Mouse (Mus musculus) midbrain, embryonic 15.5 days (tissue): ENCODE results near the gene Nr1h2. TPM values are rescaled to one million over a fixed set of nuclear protein-coding genes. Genes with fewer than 3 reads are reported as not detected.

ENCODE experiments used
- ATAC-seq: fragments of 200-750 bp; cut with Nextera tagmentation; replicated peaks from 2 replicates; pipeline ENCODE4 v1.8.0; 2017; ENCODE audit warnings: moderate TSS enrichment
- H3K27ac ChIP-seq: fragments of 300-500 bp; sonication (generic); 2 replicates; pipeline ENCODE4 v1.5.1; 2015; ENCODE audit warnings: mild to moderate bottlenecking, inconsistent platforms
- H3K27me3 ChIP-seq: fragments of 300-500 bp; sonication (generic); replicated peaks from 2 replicates; pipeline ENCODE4 v1.6.1; 2015; ENCODE audit warnings: inconsistent platforms
- H3K36me3 ChIP-seq: fragments of 300-500 bp; sonication (generic); replicated peaks from 2 replicates; pipeline ENCODE4 v1.6.1; 2015; ENCODE audit warnings: inconsistent platforms
- H3K4me1 ChIP-seq: fragments of 300-500 bp; sonication (generic); 2 replicates; pipeline ENCODE4 v1.6.1; 2015; ENCODE audit warnings: inconsistent platforms
- H3K4me2 ChIP-seq: fragments of 300-500 bp; sonication (generic); 2 replicates; pipeline ENCODE4 v1.6.1; 2015; ENCODE audit warnings: inconsistent platforms, mild to moderate bottlenecking, moderate library complexity
- H3K4me3 ChIP-seq: fragments of 300-500 bp; sonication (generic); 2 replicates; pipeline ENCODE4 v1.5.1; 2015; ENCODE audit warnings: mild to moderate bottlenecking, inconsistent platforms
- H3K9ac ChIP-seq: fragments of 300-500 bp; sonication (generic); 2 replicates; pipeline ENCODE4 v1.6.1; 2015; ENCODE audit warnings: mild to moderate bottlenecking, inconsistent platforms
- H3K9me3 ChIP-seq: fragments of 300-500 bp; sonication (generic); 2 replicates; pipeline ENCODE4 v1.6.1; 2016; ENCODE audit warnings: inconsistent platforms
- WGBS: fragments of 180-500 bp; shearing (Covaris S2); methylation state at CpG from one replicate; pipeline ENCODE4 v1.1.7; 2015; ENCODE audit warnings: mixed read lengths; 5-methylcytosine and 5-hydroxymethylcytosine counted together
- polyA plus RNA-seq: library from polyadenylated mRNA; unstranded; fragments of >200 nt; fragmentation: Nextera tagmentation; extraction: Ambion mirVana; gene quantifications from 2 replicates; pipeline ENCODE4 v1.2.1, GENCODE M21; 2015

The Nr1h2 gene
- 61.1 and 66.6 TPM in 2 replicates for polyA plus RNA-seq

- no peaks in the 10 kb centered on the region for H3K27me3 ChIP-seq
- H3K9me3 ChIP-seq: no peaks in the 10 kb centered on the region
- WGBS: under 1% methylated on average over 22 of the region's 22 CpGs
These were observed at the start of gene Nr1h2 for GRCm38 (mm10) chr7:44553826-44554225. TSS of gene Nr1h2 (minus strand) at chr7:44553951.

GRCm38 (mm10) chr7:44603186-44603855 is 49.6 kb upstream of the Nr1h2 start:
- no peak overlapping the region for H3K27ac ChIP-seq
- H3K27me3 ChIP-seq: peaks cover 32% of the 10 kb centered on the region
- H3K4me2 ChIP-seq: 0 out of 2 replicates have a peak overlapping the region, but pooled peaks have one; percentile 51
- H3K4me3 ChIP-seq: no peak overlapping the region
- H3K9me3 ChIP-seq: no peaks in the 10 kb centered on the region
- no peak overlapping the region for H3K9ac ChIP-seq
- peaks cover 23% of the 10 kb centered on the region for H3K4me1 ChIP-seq
- no peak for ATAC-seq
- 3% methylated on average over 20 of the region's 20 CpGs for WGBS
- no peaks in the 10 kb centered on the region for H3K36me3 ChIP-seq

More at GRCm38 (mm10) chr7:44553826-44554225, at the start of gene Nr1h2:
- H3K36me3 ChIP-seq: peaks cover 11% of the 10 kb centered on the region; the same call in 1 of the 2 replicates
- H3K27ac ChIP-seq: peak within 1 kb of the TSS; percentile 85
- peak within 1 kb of the TSS; percentile 84 for H3K4me3 ChIP-seq
- H3K4me2 ChIP-seq: peak within 1 kb of the TSS; percentile 88
- H3K4me1 ChIP-seq: peaks cover 12% of the 10 kb centered on the region
- ATAC-seq: peak; percentile 84
- H3K9ac ChIP-seq: peak within 1 kb of the TSS; percentile 34; the same call in 1 of the 2 replicates

- Histone ChIP-seq H3K4me2 (no peak overlapping the region), H3K9ac (no peak overlapping the region), H3K9me3 (no peaks in the 10 kb centered on the region), H3K27ac (no peak overlapping the region), H3K4me1 (peaks cover 23% of the 10 kb centered on the region), H3K27me3 (peaks cover 32% of the 10 kb centered on the region), H3K4me3 (no peak overlapping the region), H3K36me3 (no peaks in the 10 kb centered on the region)
- ATAC-seq: no peak
- 11% methylated on average over 11 of the region's 11 CpGs for whole genome bisulfite sequencing
These were observed 48.7 kb upstream of the Nr1h2 start for GRCm38 (mm10) chr7:44602443-44602842.

GRCm38 (mm10) chr7:44601646-44602045 is 47.9 kb upstream of the Nr1h2 start:
- Histone ChIP-seq H3K27ac (no peak overlapping the region), H3K36me3 (no peaks in the 10 kb centered on the region), H3K27me3 (peaks cover 31% of the 10 kb centered on the region), H3K9me3 (no peaks in the 10 kb centered on the region), H3K4me1 (peaks cover 23% of the 10 kb centered on the region), H3K4me2 (no peak overlapping the region), H3K4me3 (no peak overlapping the region), H3K9ac (no peak overlapping the region)
- ATAC-seq: no peak
- WGBS: 14% methylated on average over 19 of the region's 19 CpGs

- ATAC-seq: no peak
- H3K27me3 ChIP-seq: peaks cover 22% of the 10 kb centered on the region
- WGBS: 83% methylated on average over 10 of the region's 10 CpGs
These were observed 47.0 kb upstream of the Nr1h2 start for GRCm38 (mm10) chr7:44600691-44601262.

GRCm38 (mm10) chr7:44598336-44598735 is 44.6 kb upstream of the Nr1h2 start:
- Histone ChIP-seq H3K27me3 (peaks cover 9% of the 10 kb centered on the region), H3K36me3 (peaks cover 5% of the 10 kb centered on the region; the same call in 1 of the 2 replicates), H3K9me3 (no peaks in the 10 kb centered on the region), H3K9ac (no peak overlapping the region), H3K4me1 (peaks cover 24% of the 10 kb centered on the region), H3K4me2 (no peak overlapping the region), H3K27ac (no peak overlapping the region), H3K4me3 (no peak overlapping the region)
- ATAC-seq: no peak
- WGBS: 83% methylated on average over 12 of the region's 12 CpGs

More at GRCm38 (mm10) chr7:44600691-44601262, 47.0 kb upstream of the Nr1h2 start:
- Histone ChIP-seq H3K9me3 (no peaks in the 10 kb centered on the region), H3K4me3 (no peak overlapping the region), H3K4me1 (peaks cover 23% of the 10 kb centered on the region), H3K9ac (no peak overlapping the region), H3K27ac (no peak overlapping the region), H3K4me2 (no peak overlapping the region), H3K36me3 (no peaks in the 10 kb centered on the region; the same call in 1 of the 2 replicates)

GRCm38 (mm10) chr7:44597666-44598065 is 43.9 kb upstream of the Nr1h2 start:
- Histone ChIP-seq H3K27me3 (peaks cover 9% of the 10 kb centered on the region), H3K4me2 (no peak overlapping the region), H3K9me3 (no peaks in the 10 kb centered on the region), H3K36me3 (peaks cover 5% of the 10 kb centered on the region; the same call in 1 of the 2 replicates), H3K4me3 (no peak overlapping the region), H3K9ac (no peak overlapping the region), H3K27ac (no peak overlapping the region), H3K4me1 (peaks cover 28% of the 10 kb centered on the region)
- no peak for ATAC-seq
- WGBS: 92% methylated on average over 4 of the region's 4 CpGs

GRCm38 (mm10) chr7:44596996-44597538 is 43.3 kb upstream of the Nr1h2 start:
- no peak overlapping the region for H3K4me2 ChIP-seq
- H3K36me3 ChIP-seq: peaks cover 5% of the 10 kb centered on the region; the same call in 1 of the 2 replicates
- H3K4me1 ChIP-seq: peaks cover 31% of the 10 kb centered on the region
- no peak overlapping the region for H3K9ac ChIP-seq
- no peak overlapping the region for H3K4me3 ChIP-seq
- no peaks in the 10 kb centered on the region for H3K9me3 ChIP-seq
- no peak overlapping the region for H3K27ac ChIP-seq
- peaks cover 15% of the 10 kb centered on the region for H3K27me3 ChIP-seq
- ATAC-seq: no peak
- 75% methylated on average over 5 of the region's 5 CpGs for WGBS

GRCm38 (mm10) chr7:44596051-44596450 is 42.3 kb upstream of the Nr1h2 start:
- ATAC-seq: no peak

GRCm38 (mm10) chr7:44595131-44595561 is 41.4 kb upstream of the Nr1h2 start:
- Histone ChIP-seq H3K4me1 (peaks cover 42% of the 10 kb centered on the region), H3K4me2 (no peak overlapping the region), H3K27ac (no peak overlapping the region), H3K9ac (no peak overlapping the region), H3K27me3 (peaks cover 13% of the 10 kb centered on the region), H3K36me3 (peaks cover 5% of the 10 kb centered on the region; the same call in 1 of the 2 replicates), H3K9me3 (no peaks in the 10 kb centered on the region), H3K4me3 (no peak overlapping the region)
- 94% methylated on average over 20 of the region's 20 CpGs for WGBS
- ATAC-seq: no peak

More at GRCm38 (mm10) chr7:44596051-44596450, 42.3 kb upstream of the Nr1h2 start:
- Histone ChIP-seq H3K27ac (no peak overlapping the region), H3K4me3 (no peak overlapping the region), H3K36me3 (peaks cover 5% of the 10 kb centered on the region; the same call in 1 of the 2 replicates), H3K4me1 (peaks cover 37% of the 10 kb centered on the region), H3K27me3 (peaks cover 18% of the 10 kb centered on the region), H3K9me3 (no peaks in the 10 kb centered on the region), H3K9ac (no peak overlapping the region), H3K4me2 (no peak overlapping the region)
- WGBS: 90% methylated on average over 6 of the region's 6 CpGs

- Histone ChIP-seq H3K9ac (peak overlapping the region; percentile 37), H3K9me3 (no peaks in the 10 kb centered on the region), H3K4me1 (peaks cover 51% of the 10 kb centered on the region), H3K27ac (peak overlapping the region; percentile 82), H3K4me2 (peak overlapping the region; percentile 97), H3K4me3 (peak overlapping the region; percentile 75), H3K27me3 (peaks cover 13% of the 10 kb centered on the region), H3K36me3 (peaks cover 5% of the 10 kb centered on the region; the same call in 1 of the 2 replicates)
- 49% methylated on average over 6 of the region's 6 CpGs for WGBS
- ATAC-seq: no peak
These were observed 40.5 kb upstream of the Nr1h2 start for GRCm38 (mm10) chr7:44594291-44594690.

- Histone ChIP-seq H3K36me3 (peaks cover 5% of the 10 kb centered on the region; the same call in 1 of the 2 replicates), H3K27me3 (peaks cover 13% of the 10 kb centered on the region), H3K27ac (peak overlapping the region; percentile 82), H3K9ac (peak overlapping the region; percentile 37), H3K9me3 (no peaks in the 10 kb centered on the region), H3K4me1 (peaks cover 55% of the 10 kb centered on the region), H3K4me2 (peak overlapping the region; percentile 97), H3K4me3 (peak overlapping the region; percentile 75)
- WGBS: under 1% methylated on average over 22 of the region's 22 CpGs
- ATAC-seq: peak; percentile 64
These were observed 40.0 kb upstream of the Nr1h2 start for GRCm38 (mm10) chr7:44593775-44594174.
